Mouse (Mus musculus) embryonic facial prominence, embryonic 15.5 days (tissue): ENCODE data around the gene 1700001P01Rik. TPM values are rescaled to one million over a fixed set of nuclear protein-coding genes. Genes with fewer than 3 reads are reported as not detected.

Source experiments
- ATAC-seq: fragments of 200-750 bp; cut with Nextera tagmentation; 2 replicates; pipeline ENCODE4 v1.8.0; 2017; ENCODE audit warnings: low read depth, moderate TSS enrichment; ENCODE audit not compliant: insufficient number of reproducible peaks, low FRiP score, low TSS enrichment
- H3K27ac ChIP-seq: fragments of 300-500 bp; sonication (generic); replicated peaks from 2 replicates; pipeline ENCODE4 v1.5.1; 2015; ENCODE audit warnings: mild to moderate bottlenecking, inconsistent platforms
- H3K27me3 ChIP-seq: fragments of 300-500 bp; sonication (generic); 2 replicates; pipeline ENCODE4 v1.6.1; 2015; ENCODE audit warnings: inconsistent platforms
- H3K36me3 ChIP-seq: fragments of 300-500 bp; sonication (generic); 2 replicates; pipeline ENCODE4 v1.6.1; 2015; ENCODE audit warnings: mild to moderate bottlenecking, inconsistent platforms
- H3K4me1 ChIP-seq: fragments of 300-500 bp; sonication (generic); 2 replicates; pipeline ENCODE4 v1.6.1; 2015; ENCODE audit warnings: inconsistent platforms
- H3K4me2 ChIP-seq: fragments of 300-500 bp; sonication (generic); replicated peaks from 2 replicates; pipeline ENCODE4 v1.6.1; 2015; ENCODE audit warnings: mild to moderate bottlenecking, inconsistent platforms
- H3K4me3 ChIP-seq: fragments of 300-500 bp; sonication (generic); replicated peaks from 2 replicates; pipeline ENCODE4 v1.5.1; 2015; ENCODE audit warnings: mild to moderate bottlenecking, inconsistent platforms
- H3K9ac ChIP-seq: fragments of 300-500 bp; sonication (generic); 2 replicates; pipeline ENCODE4 v1.6.1; 2015; ENCODE audit warnings: inconsistent platforms
- H3K9me3 ChIP-seq: fragments of 300-500 bp; sonication (generic); replicated peaks from 2 replicates; pipeline ENCODE4 v1.6.1; 2016; ENCODE audit warnings: inconsistent platforms
- WGBS: fragments of 180-500 bp; shearing (Covaris S2); methylation state at CpG from one replicate; pipeline ENCODE4 v1.1.7; 2015; 5-methylcytosine and 5-hydroxymethylcytosine counted together
- microRNA-seq: library from miRNA; unstranded; fragments of <30 nt; microRNA quantifications from one replicate; pipeline ENCODE4, GENCODE M21; 2016; ENCODE audit warnings: borderline number of aligned reads
- polyA plus RNA-seq: library from polyadenylated mRNA; unstranded; fragments of >200 nt; fragmentation: Nextera tagmentation; extraction: Ambion mirVana; gene quantifications from 2 replicates; pipeline ENCODE4 v1.2.1, GENCODE M21; 2015

The 1700001P01Rik gene
- polyA plus RNA-seq, 1 experiment from 2014 or later, result 0.95 TPM

- 80% methylated on average over 7 of the region's 7 CpGs for WGBS
- Histone ChIP-seq H3K36me3 (peaks cover 98% of the 10 kb centered on the region), H3K9ac (no peak overlapping the region), H3K4me2 (no peak overlapping the region), H3K4me3 (no peak overlapping the region), H3K9me3 (no peaks in the 10 kb centered on the region), H3K4me1 (0 out of 2 replicates have a peak, but pooled peaks cover 2% of the 10 kb centered on the region), H3K27ac (no peak overlapping the region), H3K27me3 (no peaks in the 10 kb centered on the region)
- no peak for ATAC-seq
Measured at GRCm38 (mm10) chr11:97723709-97724108, 52.0 kb downstream of the 1700001P01Rik start.

Small RNA genes within 50 kb of the gene (microRNA-seq; reads per million reads assigned to microRNA genes)
- gene Mir8102, result not detected

Other genes with a start within 250 kb of the 1700001P01Rik start
- gene Srcin1, start 199.7 kb downstream of the 1700001P01Rik start, polyA plus RNA-seq, result 2.0 and 2.2 TPM in 2 replicates
- gene Epop, start 146.2 kb downstream of the 1700001P01Rik start, polyA plus RNA-seq, result 3.7 and 4.3 TPM in 2 replicates
- 2.6 and 3.2 TPM in 2 replicates for gene Mllt6, start 112.5 kb downstream of the 1700001P01Rik start, polyA plus RNA-seq
- 30.7 and 32.7 TPM in 2 replicates for gene Cisd3, start 90.1 kb downstream of the 1700001P01Rik start, polyA plus RNA-seq
- gene Pcgf2, start 75.4 kb downstream of the 1700001P01Rik start, polyA plus RNA-seq, result 12.0 and 12.6 TPM in 2 replicates
- gene Psmb3, start 72.5 kb downstream of the 1700001P01Rik start, polyA plus RNA-seq, result 440 and 475 TPM in 2 replicates
- gene Pip4k2b, start 31.2 kb downstream of the 1700001P01Rik start, polyA plus RNA-seq, result 1.7 and 2.0 TPM in 2 replicates
- 18.0 and 20.7 TPM in 2 replicates for gene Cwc25, start 9.4 kb downstream of the 1700001P01Rik start, polyA plus RNA-seq
- gene Rpl23, start 6.5 kb upstream of the 1700001P01Rik start, polyA plus RNA-seq, result 567 and 575 TPM in 2 replicates
- gene Lasp1, start 23.1 kb upstream of the 1700001P01Rik start, polyA plus RNA-seq, result 117 and 121 TPM in 2 replicates
- gene B230217C12Rik, start 64.9 kb upstream of the 1700001P01Rik start, polyA plus RNA-seq, result 6.8 and 7.4 TPM in 2 replicates
- 0.39 and 0.57 TPM in 2 replicates for gene Fbxo47, start 108.2 kb upstream of the 1700001P01Rik start, polyA plus RNA-seq
- 2.3 TPM in 2 replicates for gene Plxdc1, start 210.5 kb upstream of the 1700001P01Rik start, polyA plus RNA-seq
- gene Arl5c, start 220.3 kb upstream of the 1700001P01Rik start, polyA plus RNA-seq, result 13.0 and 14.7 TPM in 2 replicates
- 21.3 and 22.0 TPM in 2 replicates for gene Cacnb1, start 247.1 kb upstream of the 1700001P01Rik start, polyA plus RNA-seq